39 mouse cellular contexts compared by ENCODE assay signal in the genomic region with DNA sequence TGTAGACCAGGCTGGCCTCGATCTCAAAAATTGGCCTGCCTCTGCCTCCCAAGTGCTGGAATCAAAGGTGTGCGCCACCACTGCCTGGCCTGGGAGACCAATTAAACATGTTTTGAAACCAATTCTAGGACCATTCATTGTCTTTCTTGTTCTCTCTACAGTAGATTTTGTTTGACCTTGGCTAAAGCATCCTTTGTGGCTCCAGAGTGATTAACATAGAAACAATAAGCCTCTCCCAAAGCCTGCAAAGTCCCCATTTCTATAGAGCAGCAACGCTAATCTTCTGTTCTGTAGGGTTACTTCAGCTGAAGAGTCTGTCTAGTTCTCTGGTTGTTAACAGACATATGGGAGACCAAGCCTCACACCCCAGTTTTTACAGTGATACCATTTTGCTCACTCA. TPM values are rescaled to one million over a fixed set of nuclear protein-coding genes. Genes with fewer than 3 reads are reported as not detected.
"Had no signal": no experiment of that assay in that cellular context is flagged by ENCODE, and none has a peak within 500 bp of the region (broad histone marks: within the 10 kb centered on the region; RNA-seq: fewer than 3 reads in every experiment).

No protein-coding gene starts in this region.

- H3K27ac ChIP-seq: gastrocnemius, adult 2 months; heart, embryonic 10.5 days; hindbrain, embryonic 10.5 days; hindbrain, embryonic 12.5 days; hindbrain, embryonic 14.5 days; intestine, embryonic 15.5 days; limb, embryonic 10.5 days; limb, embryonic 12.5 days; liver, embryonic 13.5 days had no signal

- H3K4me2 ChIP-seq: heart, embryonic 12.5 days; hindbrain, embryonic 12.5 days; hindbrain, embryonic 14.5 days; intestine, embryonic 15.5 days; limb, embryonic 12.5 days; liver, embryonic 11.5 days; liver, embryonic 13.5 days had no signal

- H3K9ac ChIP-seq: heart, embryonic 12.5 days; hindbrain, embryonic 12.5 days; hindbrain, embryonic 14.5 days; intestine, embryonic 15.5 days; limb, embryonic 12.5 days; liver, embryonic 13.5 days had no signal

- H3K4me3 ChIP-seq: gastrocnemius, adult 2 months; heart, embryonic 10.5 days; heart, embryonic 12.5 days; hindbrain, embryonic 10.5 days; hindbrain, embryonic 12.5 days; intestine, embryonic 15.5 days; limb, embryonic 10.5 days; limb, embryonic 12.5 days; liver, embryonic 13.5 days had no signal

- H3K36me3 ChIP-seq: heart, embryonic 10.5 days; intestine, embryonic 15.5 days; liver, embryonic 13.5 days had no signal

- H3K27me3 ChIP-seq: heart, embryonic 12.5 days; hindbrain, embryonic 12.5 days; intestine, embryonic 15.5 days; limb, embryonic 12.5 days; liver, embryonic 13.5 days had no signal

- ATAC-seq: hindbrain, embryonic 16.5 days; inflammation-experienced regulatory T-cells, adult 6 months; intestine, embryonic 15.5 days; intestine, postnatal 0 days had no signal

- H3K9me3 ChIP-seq: heart, embryonic 10.5 days; heart, embryonic 12.5 days; hindbrain, embryonic 12.5 days; intestine, embryonic 15.5 days; limb, embryonic 10.5 days; limb, embryonic 12.5 days; liver, embryonic 13.5 days had no signal

- DNase-seq: gastrocnemius, adult 2 months; gastrocnemius, postnatal 10 days; gastrocnemius, postnatal 25 days; heart, adult 18-20 months; heart, postnatal 10 days; heart, postnatal 4 days; kidney, adult 18-20 months; kidney, adult 8-10 months; kidney, postnatal 10 days; kidney, postnatal 25 days; kidney, postnatal 4 days; layer of hippocampus, adult 9-11 months; layer of hippocampus, postnatal 36 days; liver; liver, embryonic 13.5 days had no signal

- H3K4me1 ChIP-seq: hindbrain, embryonic 12.5 days; intestine, embryonic 15.5 days had no signal

RNA-seq across cellular contexts. Expression of gene Ldhd, which starts 20.5 kb away (rescaled TPM):
- total RNA-seq: granulocyte monocyte progenitor cell, adult 5-6 weeks had no signal

RNA-seq across cellular contexts. Expression of gene Ctrb1, which starts 40.2 kb away (rescaled TPM):
- total RNA-seq: gastrocnemius, adult 2 months; gastrocnemius, postnatal 10 days; gastrocnemius, postnatal 25 days; granulocyte monocyte progenitor cell, adult 5-6 weeks; heart, adult 18-20 months; heart, adult 8-10 months; heart, postnatal 25 days; heart, postnatal 4 days; layer of hippocampus, adult 8-10 months; layer of hippocampus, postnatal 14 days; layer of hippocampus, postnatal 36 days; left cerebral cortex, adult 18-20 months; left cerebral cortex, adult 8-10 months; left cerebral cortex, postnatal 14 days; left cerebral cortex, postnatal 36 days had no signal
- polyA plus RNA-seq: heart, embryonic 10.5 days; heart, embryonic 12.5 days; heart, embryonic 14.5 days; hindbrain, embryonic 10.5 days; hindbrain, embryonic 12.5 days; hindbrain, embryonic 14.5 days; hindbrain, embryonic 16.5 days; inflammation-experienced regulatory T-cells, adult 6 months; kidney, embryonic 14.5 days; kidney, embryonic 16.5 days; limb, embryonic 10.5 days; limb, embryonic 12.5 days; liver, embryonic 11.5 days had no signal
